Mouse (Mus musculus): ENCODE data around the gene Pold1. TPM values are rescaled to one million over a fixed set of nuclear protein-coding genes. Genes with fewer than 3 reads are reported as not detected.

The Pold1 gene
- polyA plus RNA-seq, 1 experiment from 2014 or later = 13.5 TPM

- no peak for DNase-seq (ENCODE audit: low spot score)
- H3K36me3 ChIP-seq (ENCODE audit: insufficient read depth, low read length) = no peaks in the 10 kb centered on the region
- H3K9me3 ChIP-seq (ENCODE audit: low read length) = no peaks in the 10 kb centered on the region
- 49% methylated on average over 6 of the region's 6 CpGs for WGBS
- H3K4me1 ChIP-seq (ENCODE audit: insufficient read depth, low read depth, low read length) = 0 out of 2 replicates have a peak, but pooled peaks cover 3% of the 10 kb centered on the region
- H3K4me3 ChIP-seq (ENCODE audit: low read depth, low read length) = no peak overlapping the region
- no peak overlapping the region for H3K27ac ChIP-seq (ENCODE audit: low read length)
- H3K27me3 ChIP-seq (replicated peaks; ENCODE audit: insufficient read depth, low read length) = peaks cover 8% of the 10 kb centered on the region; the same call in 1 of the 2 replicates
- H3K4me2 ChIP-seq (replicated peaks; ENCODE audit: low read depth, low read length) = no peak overlapping the region
- no peak for TF ChIP-seq CTCF (IDR thresholded peaks at IDR 0.05)
- no peak for TF ChIP-seq EP300 (IDR thresholded peaks at IDR 0.05)
- ATAC-seq = no peak
- H3K9ac ChIP-seq (replicated peaks; ENCODE audit: low read depth) = no peak overlapping the region
These were observed 45.6 kb upstream of the Pold1 start for GRCm38 (mm10) chr7:44594291-44594690.

- Histone ChIP-seq H3K9me3 (ENCODE audit: low read length) (no peaks in the 10 kb centered on the region), H3K27me3 (replicated peaks; ENCODE audit: insufficient read depth, low read length) (peaks cover 8% of the 10 kb centered on the region; the same call in 1 of the 2 replicates), H3K27ac (ENCODE audit: low read length) (no peak overlapping the region), H3K36me3 (ENCODE audit: insufficient read depth, low read length) (no peaks in the 10 kb centered on the region), H3K4me2 (replicated peaks; ENCODE audit: low read depth, low read length) (peak overlapping the region; percentile 97), H3K9ac (replicated peaks; ENCODE audit: low read depth) (no peak overlapping the region), H3K4me3 (ENCODE audit: low read depth, low read length) (no peak overlapping the region), H3K4me1 (ENCODE audit: insufficient read depth, low read depth, low read length) (0 out of 2 replicates have a peak, but pooled peaks cover 3% of the 10 kb centered on the region)
- WGBS = 3% methylated on average over 22 of the region's 22 CpGs
- DNase-seq (ENCODE audit: low spot score) (peak; percentile 87), ATAC-seq (peak; percentile 24)
- TF ChIP-seq CTCF (IDR thresholded peaks at IDR 0.05) (peak; percentile 40), EP300 (IDR thresholded peaks at IDR 0.05) (no peak)
These were observed 45.1 kb upstream of the Pold1 start for GRCm38 (mm10) chr7:44593775-44594174.

GRCm38 (mm10) chr7:44593051-44593450 lies 44.4 kb upstream of the Pold1 start:
- Histone ChIP-seq H3K9me3 (ENCODE audit: low read length) (no peaks in the 10 kb centered on the region), H3K4me3 (ENCODE audit: low read depth, low read length) (no peak overlapping the region), H3K27me3 (replicated peaks; ENCODE audit: insufficient read depth, low read length) (peaks cover 8% of the 10 kb centered on the region; the same call in 1 of the 2 replicates), H3K9ac (replicated peaks; ENCODE audit: low read depth) (no peak overlapping the region), H3K36me3 (ENCODE audit: insufficient read depth, low read length) (no peaks in the 10 kb centered on the region), H3K4me2 (replicated peaks; ENCODE audit: low read depth, low read length) (peak overlapping the region; percentile 97), H3K27ac (ENCODE audit: low read length) (no peak overlapping the region), H3K4me1 (ENCODE audit: insufficient read depth, low read depth, low read length) (0 out of 2 replicates have a peak, but pooled peaks cover 9% of the 10 kb centered on the region)
- ATAC-seq (no peak), DNase-seq (ENCODE audit: low spot score) (no peak)
- 3% methylated on average over 14 of the region's 15 CpGs for WGBS
- TF ChIP-seq EP300 (IDR thresholded peaks at IDR 0.05) (no peak), CTCF (IDR thresholded peaks at IDR 0.05) (no peak)

GRCm38 (mm10) chr7:44591348-44592116 lies 42.9 kb upstream of the Pold1 start:
- Histone ChIP-seq H3K27me3 (replicated peaks; ENCODE audit: insufficient read depth, low read length) (peaks cover 8% of the 10 kb centered on the region; the same call in 1 of the 2 replicates), H3K4me1 (ENCODE audit: insufficient read depth, low read depth, low read length) (0 out of 2 replicates have a peak, but pooled peaks cover 11% of the 10 kb centered on the region)

GRCm38 (mm10) chr7:44590402-44591347 lies 42.0 kb upstream of the Pold1 start, which contains the start of gene Kcnc3:
TSS of gene Kcnc3 (plus strand) at chr7:44590664.
- Histone ChIP-seq H3K4me1 (ENCODE audit: insufficient read depth, low read depth, low read length) (0 out of 2 replicates have a peak, but pooled peaks cover 13% of the 10 kb centered on the region), H3K4me3 (ENCODE audit: low read depth, low read length) (peak within 1 kb of the TSS; percentile 54), H3K4me2 (replicated peaks; ENCODE audit: low read depth, low read length) (peak within 1 kb of the TSS; percentile 97), H3K9ac (replicated peaks; ENCODE audit: low read depth) (peak within 1 kb of the TSS; percentile 26; the same call in 1 of the 2 replicates), H3K9me3 (ENCODE audit: low read length) (no peaks in the 10 kb centered on the region), H3K27me3 (replicated peaks; ENCODE audit: insufficient read depth, low read length) (peaks cover 8% of the 10 kb centered on the region; the same call in 1 of the 2 replicates), H3K36me3 (ENCODE audit: insufficient read depth, low read length) (no peaks in the 10 kb centered on the region), H3K27ac (ENCODE audit: low read length) (0 out of 2 replicates have a peak within 1 kb of the TSS, but pooled peaks have one; percentile 26)
- peak; percentile 93 for ATAC-seq
- WGBS = 3% methylated on average over 72 of the region's 80 CpGs
- DNase-seq (ENCODE audit: low spot score) = peak; percentile 98
- TF ChIP-seq EP300 (IDR thresholded peaks at IDR 0.05) (no peak), CTCF (IDR thresholded peaks at IDR 0.05) (no peak)

More at GRCm38 (mm10) chr7:44591348-44592116, 42.9 kb upstream of the Pold1 start:
- Histone ChIP-seq H3K9me3 (ENCODE audit: low read length) (no peaks in the 10 kb centered on the region), H3K36me3 (ENCODE audit: insufficient read depth, low read length) (no peaks in the 10 kb centered on the region), H3K4me2 (replicated peaks; ENCODE audit: low read depth, low read length) (peak overlapping the region; percentile 97), H3K9ac (replicated peaks; ENCODE audit: low read depth) (peak overlapping the region; percentile 26; the same call in 1 of the 2 replicates), H3K4me3 (ENCODE audit: low read depth, low read length) (peak overlapping the region; percentile 54), H3K27ac (ENCODE audit: low read length) (0 out of 2 replicates have a peak overlapping the region, but pooled peaks have one; percentile 26)
- ATAC-seq (no peak), DNase-seq (ENCODE audit: low spot score) (no peak)
- WGBS = under 1% methylated on average over 32 of the region's 60 CpGs
- TF ChIP-seq CTCF (IDR thresholded peaks at IDR 0.05) = no peak
- no peak for TF ChIP-seq EP300 (IDR thresholded peaks at IDR 0.05)

All from lung, postnatal 0 days (tissue).